Mouse (Mus musculus) lung, postnatal 25 days (tissue): ENCODE measurements around the gene Slc12a8.
A peak's percentile ranks its signal among the peaks of the same experiment; 100 is the strongest.

ENCODE experiments used
- DNase-seq: peaks from one replicate; pipeline ENCODE4 v3.0.0; 2022; ENCODE audit warnings: low spot score

The Slc12a8 gene

DNA sequence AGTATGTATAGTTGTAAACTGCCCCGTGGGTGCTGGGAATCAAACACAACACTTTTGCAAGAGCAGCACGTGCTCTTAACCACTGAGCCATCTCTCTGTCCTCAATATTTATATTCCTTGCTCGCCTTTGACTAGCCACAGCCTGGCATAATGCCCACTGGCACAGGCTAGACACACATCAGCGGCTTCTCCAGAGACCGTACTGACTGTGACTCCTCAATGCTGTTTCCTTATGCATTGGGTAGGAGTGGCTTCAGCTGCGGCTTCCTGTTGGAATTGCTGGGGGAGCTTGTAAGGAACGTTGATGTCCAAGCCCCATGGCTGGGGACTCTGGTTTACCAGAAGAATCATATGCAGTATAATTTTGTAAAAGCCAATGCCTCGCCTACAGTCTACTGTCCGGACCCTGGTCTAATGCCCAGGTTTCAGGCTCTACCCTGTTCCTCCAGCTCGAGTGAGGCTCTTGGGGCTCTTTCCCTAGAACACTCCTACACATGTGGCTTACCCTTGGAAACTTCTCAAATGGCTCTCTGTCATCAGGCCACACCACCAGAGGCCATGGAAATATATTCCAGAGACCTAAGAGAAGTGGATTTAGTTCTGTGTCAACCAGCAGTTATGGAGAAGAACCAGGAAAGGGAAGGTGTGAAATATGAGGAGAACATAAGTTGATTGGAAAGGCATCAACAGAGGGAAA is 158.2 kb downstream of the Slc12a8 start:
- no peak for DNase-seq

DNA sequence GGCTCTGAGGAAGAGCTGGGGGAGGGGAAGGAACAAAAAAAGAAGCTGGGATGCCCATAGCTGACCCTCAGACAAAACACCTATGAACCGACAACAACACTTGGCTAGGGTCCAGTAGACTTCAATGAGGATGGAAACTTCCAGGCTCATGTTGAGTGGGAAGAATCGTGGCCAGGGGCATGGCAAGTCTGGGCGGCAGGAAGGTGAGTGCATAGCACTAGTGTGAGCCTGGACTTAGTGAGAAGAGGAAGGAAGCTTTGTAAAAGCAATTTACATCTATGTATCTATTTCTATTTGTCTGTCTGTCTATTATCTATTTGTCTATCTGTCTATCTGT is 158.7 kb downstream of the Slc12a8 start:
- no peak for DNase-seq

DNA sequence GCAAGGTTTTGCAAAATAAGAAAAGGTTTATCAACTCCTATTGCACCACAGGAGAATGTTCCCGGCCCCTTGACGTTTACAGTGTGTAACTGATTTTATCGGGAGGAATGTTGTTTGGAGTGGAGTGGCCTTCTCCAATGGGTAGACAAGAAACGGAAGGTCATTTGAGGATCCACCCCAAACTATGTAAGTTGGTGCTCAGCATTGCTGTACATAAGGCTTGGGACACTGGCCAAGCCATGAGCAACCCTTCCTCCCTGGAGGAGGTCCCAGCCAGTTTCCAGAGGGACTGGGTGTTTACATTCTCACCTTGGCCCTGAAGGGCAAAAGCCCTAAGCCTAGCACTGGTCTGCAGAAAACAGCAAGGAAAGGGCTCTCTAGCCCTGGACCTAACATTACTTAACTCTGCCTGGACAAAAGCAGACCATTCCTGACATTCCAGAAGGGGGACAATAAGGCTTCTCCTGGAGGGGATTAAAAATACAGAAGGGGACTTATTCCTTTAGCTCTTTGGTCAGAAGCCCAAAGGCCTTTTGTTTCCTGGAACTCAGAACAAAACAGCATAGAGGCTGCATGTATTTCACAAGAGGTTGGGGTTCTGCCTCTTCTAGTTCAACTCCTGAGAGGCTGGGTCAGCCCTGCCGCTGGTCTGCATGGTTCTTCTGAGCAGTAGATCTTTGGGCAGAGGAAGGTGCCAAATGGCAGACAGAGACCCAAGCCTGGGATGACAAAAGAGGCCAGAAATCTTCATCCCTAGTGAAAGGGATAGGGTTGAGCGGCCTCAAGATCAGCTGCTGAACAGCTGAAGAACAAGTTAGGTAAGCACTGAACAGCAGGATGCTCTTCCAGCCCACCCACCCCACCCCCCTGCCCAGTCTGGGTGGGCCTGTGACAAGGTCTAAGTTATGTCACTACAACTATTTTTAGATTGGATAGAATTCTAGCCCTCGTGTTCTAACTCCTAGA is 159.5 kb downstream of the Slc12a8 start:
- peak; percentile 94 for DNase-seq

DNA sequence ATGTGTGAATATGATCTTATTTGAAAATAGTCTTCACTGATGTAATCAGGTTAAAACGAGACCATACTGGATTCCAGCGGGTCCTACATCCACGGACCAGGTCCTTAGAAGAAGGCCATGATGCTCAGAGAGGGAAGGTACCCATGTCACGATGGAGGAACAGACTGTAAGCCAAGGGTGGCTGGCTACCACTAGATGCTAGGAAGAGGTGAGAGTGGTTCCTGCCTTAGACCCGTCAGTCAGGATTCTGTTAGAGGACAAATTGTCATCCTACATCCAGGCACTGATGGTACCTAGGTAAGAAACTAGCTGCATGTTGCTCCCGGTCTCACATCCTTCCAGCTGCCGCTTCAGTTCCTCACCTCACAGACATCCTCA is 160.2 kb downstream of the Slc12a8 start:
- DNase-seq = no peak

DNA sequence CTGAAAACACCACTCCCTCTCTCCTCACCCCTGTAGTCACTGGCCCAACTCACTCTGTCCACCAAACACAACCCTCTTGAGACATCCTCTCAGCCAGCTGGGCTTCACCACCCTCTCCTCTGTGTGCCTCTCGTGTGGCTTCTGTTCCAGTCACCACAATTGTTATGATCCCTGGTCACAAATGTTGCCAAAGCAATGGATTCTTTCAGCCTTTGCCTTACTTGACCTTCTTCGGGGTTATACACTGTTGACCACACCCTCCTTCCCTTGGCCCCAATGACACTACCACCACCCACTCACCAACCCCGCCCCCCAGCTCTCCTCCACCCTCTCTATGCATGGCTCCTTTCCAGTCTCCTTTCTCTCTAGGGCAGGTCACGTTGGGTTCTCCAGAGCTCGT is 160.8 kb downstream of the Slc12a8 start:
- DNase-seq = peak; percentile 85

DNA sequence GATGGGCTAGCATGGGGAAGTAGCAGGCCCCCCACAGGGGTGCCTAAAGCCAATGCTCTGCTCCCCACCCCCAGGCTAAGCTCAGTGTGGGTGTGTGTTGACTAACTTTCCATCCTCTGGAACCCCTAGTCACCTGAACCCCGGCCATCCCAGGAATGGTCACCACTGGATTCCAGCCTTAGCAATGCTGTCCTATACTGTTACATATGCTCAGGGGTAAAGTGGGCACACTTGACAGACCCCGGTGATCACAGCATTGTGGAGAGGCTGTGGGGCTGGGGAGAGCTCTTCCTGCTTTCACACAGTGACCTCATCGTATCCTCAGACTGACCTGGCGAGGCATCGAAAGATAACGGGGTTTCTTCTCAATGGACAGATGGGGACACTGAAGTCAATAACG is 163.1 kb downstream of the Slc12a8 start:
- no peak for DNase-seq

DNA sequence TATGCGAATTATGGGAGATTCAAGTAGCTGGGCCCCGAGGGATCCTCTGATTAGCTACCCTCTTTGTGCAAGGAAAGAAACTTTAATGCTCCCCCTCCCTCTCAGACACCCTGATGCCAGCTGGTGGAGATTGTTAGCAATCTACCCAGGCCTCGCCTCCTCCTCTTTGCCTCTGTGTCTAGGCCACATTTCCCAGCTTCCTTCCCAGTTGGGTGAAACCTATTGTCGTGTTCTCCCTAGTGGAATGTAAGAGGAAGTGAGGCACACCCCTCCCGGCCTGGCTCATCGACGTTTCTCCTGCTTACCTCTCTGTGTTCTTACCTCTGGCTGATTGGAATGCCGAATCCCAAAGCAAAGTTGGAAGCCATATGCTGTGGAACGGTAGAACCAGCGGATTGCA is 163.7 kb downstream of the Slc12a8 start:
- DNase-seq = peak; percentile 67

DNA sequence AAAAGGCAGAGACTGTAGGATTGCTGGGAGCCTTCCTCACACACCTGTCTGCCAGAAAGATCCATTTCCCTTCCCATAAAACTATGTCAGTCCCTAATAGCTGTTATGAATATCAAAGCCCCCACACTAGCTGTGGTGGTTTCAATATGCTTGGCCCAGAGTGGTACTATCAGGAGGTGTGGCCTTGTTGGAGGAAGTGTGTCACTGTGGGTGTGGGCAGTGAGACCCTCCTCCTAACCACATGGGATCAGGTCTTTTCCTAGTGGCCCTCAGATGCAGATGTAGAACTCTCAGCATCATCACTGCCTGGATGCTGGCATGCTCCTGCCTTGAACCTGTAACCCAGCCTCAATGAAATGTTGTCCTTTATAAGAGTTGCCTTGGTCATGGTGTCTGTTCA is 164.5 kb downstream of the Slc12a8 start:
- DNase-seq = no peak

DNA sequence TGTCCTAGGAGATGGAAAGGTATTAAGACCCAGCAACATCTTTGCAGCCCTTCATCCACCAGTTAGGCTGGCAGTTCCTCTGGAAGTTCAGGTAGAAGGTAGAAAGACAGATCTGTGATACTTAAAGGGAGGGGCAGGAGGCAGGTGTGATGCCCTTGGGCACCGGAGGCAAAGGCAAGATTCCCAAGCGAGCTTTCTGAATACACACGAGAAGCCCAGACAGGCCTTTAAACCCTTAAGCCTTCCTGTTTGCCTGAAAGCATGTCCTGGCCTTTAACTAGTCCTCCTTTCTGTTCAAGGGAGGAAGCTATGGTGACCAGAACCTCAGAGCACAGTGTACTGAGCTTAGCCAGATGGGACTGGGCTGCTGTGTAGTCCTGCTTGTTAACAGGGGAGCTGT is 165.5 kb downstream of the Slc12a8 start:
- no peak for DNase-seq

DNA sequence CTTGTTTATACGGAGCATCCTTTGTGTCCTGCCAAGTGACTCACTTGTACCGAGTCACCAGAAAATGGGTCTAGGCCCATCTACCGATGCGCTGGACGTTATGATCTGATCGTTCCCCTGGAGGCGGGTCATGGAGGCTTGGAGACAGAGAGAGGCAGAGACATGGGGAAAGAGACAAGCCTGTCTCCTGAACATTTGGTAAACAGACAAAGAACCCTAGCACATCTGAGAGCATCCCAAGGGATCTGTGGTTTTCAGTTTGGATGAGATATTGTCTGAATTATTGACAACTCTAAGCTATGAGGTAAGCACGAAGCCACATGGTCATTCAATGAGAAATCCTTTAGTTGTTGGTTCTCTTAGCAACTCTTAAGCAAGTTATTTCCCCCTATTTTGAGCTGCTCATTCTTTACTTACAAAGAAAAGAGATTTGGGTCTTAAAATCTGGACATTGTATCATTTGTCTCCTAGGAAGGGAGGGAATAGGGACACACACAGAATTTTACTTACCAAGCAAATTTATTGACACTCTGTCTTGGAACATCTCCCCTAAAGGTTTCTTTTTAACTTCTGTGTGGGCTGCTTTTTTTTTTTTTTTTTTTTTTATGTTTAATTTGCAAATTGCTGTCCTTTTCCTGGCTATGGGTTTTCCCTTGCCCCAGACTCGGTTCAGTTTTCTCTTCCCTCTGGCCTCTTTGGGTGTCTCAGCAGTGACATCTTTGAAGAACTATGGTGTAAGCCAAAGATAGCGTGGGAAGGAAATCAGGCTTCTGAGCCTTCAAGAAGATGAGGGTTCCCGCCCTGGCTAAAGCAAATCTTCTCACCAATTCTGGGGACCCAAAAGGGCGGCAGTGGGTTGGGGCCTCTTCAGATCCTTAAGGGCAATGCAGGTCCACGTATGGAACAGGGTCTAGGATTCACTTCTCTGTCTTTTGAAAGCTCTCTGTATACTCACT is 166.4 kb downstream of the Slc12a8 start:
- no peak for DNase-seq

DNA sequence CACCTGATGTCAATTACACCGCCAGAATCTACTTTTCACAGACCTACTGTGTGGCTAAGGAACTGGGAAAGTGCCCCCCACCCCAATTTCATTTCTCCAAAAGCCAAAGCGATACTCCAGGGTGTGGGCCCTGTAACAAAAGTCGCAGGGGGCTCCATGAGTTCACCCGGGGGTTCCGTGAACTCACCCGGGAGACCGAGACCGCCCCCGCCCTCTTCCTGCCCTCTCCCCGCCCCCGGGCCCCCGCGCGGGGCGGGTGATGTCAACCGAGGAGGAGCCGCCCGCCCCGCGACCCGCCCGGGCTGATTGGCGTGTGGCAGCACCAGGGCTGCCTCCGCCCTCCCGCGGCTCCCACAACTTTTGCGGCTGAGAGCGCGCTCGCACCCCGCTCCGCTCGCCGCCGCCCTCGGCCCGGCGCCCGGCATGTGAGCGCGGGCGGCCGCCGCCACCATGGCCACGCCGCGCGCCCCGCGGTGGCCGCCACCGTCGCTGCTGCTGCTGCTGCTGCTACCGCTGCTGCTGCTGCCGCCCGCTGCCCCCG is 167.1 kb downstream of the Slc12a8 start, which contains the start of gene Heg1:
TSS of gene Heg1 (plus strand) at position 209 of the 541 bp plus-strand sequence.
- peak; percentile 90 for DNase-seq

DNA sequence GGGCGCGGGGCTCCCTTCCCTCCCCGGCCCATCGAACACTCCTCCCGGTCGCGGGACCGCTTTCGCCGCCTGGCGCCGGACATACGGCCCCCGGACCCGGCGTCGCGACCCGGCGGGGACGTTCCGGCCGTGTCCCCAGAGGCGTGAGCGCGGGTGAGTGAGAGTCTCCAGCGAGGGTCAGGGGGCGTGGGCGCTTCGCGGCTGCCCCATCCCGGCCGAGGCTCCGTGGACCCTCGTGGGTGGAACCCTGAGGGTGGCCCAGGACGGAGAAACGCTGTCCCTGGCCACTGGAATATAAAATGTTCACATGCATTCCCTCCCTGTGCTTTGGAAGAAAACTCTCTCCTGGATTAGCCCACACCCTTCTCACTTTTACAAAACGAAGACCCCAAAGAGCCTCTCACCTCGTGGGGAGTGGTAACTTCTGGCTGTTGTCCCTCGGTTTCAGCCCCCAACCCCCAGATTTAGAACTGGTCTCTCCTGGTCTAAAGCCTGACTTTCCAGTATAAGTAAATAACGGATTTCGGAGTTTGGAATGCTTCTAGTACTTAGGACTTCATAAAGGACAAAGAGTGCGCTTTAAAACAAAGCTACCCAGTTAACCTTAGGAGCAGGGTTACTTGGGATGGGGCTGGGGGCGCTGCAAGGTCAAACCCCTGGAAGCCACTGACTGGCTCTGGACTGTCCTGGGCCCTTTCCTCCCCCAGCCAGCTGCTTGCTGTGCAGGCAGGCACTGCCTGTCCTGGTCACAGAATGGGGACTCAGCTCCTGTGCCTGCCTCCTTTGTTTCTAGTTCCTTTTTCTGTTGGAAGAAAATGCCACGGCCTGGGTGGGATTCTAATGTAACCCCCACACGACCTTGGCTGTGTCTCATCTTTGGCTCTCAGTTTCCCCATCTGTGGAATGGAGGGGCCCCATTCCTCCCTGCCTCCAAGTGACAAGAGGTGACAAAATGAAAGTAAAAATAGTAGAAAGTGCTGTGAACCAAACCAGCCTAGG is 167.9 kb downstream of the Slc12a8 start:
- no peak for DNase-seq

DNA sequence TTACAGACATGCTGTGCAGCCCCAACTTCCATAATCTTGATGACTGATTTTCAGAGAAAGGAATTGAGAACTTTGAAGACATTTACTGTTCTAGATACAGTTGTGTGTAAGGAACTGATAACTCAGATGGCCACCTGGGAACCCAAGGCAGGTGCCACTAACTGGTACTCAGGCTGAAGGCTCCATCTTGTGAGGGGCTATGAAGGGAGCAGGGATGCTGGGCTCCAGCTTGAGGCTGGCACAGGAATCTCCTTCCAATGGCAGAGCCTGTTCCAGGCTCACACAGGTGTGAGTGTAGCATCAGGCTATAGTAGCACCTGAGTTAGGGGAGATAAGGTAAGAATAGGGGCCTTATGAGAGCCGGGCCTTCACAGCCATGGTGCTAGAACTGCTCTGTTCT is 168.9 kb downstream of the Slc12a8 start:
- no peak for DNase-seq

DNA sequence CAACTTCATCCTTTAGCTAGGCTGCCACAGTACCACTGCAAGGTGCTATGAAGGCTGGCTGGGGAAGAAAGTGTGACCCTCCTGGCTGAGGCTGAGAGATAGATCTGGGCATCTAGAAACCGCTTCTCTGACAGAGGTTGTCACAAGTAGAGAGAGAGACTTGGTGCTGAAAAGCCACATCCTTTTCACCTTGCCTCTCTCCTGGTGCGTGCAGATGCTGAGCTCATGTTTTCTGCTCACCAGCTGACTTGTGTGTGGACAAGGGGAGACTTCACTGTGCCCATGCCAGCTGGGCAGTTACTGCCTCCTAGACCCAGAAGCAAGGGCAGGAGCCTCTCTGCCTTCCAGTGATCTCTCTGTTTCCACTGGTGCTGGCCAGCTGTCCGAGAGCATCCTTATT is 170.6 kb downstream of the Slc12a8 start:
- DNase-seq = no peak

DNA sequence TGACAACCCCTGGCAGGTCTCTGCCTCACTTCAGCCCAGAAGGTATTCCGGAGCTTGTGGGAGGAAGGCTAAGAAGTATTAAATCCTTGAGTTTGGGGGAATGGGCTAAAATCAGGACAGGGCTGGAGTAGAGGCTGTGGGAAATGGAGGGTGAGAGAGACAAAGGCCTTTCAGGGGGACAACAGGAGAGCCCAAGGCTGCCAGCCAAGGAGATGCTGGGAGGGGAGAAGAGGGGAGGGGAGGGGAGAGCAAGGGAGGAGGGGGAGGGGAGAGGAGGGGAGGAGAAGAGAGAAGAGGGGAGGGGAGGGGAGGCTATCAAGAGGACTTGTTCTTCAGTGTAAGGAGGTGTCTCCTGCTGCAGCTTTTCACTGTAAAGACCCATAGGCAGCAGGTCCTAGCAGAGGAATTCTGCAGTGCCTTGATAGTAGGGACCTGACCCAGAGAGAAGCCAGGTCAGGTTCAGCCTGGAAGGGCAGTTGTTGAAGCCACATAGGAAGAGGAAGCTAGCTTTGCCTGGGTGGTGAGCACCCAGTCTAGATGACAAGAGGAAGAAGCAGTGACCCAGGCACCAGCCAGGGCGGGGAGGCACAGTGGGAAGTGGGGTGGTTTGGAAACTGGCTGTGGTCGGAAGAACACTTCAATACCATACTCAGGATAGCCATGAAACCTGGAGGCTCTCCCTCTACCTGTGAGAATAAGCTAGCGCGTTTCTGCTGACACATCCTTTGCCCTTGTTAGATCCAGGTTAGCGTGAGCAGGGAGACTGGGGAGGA is 174.0 kb downstream of the Slc12a8 start:
- no peak for DNase-seq

DNA sequence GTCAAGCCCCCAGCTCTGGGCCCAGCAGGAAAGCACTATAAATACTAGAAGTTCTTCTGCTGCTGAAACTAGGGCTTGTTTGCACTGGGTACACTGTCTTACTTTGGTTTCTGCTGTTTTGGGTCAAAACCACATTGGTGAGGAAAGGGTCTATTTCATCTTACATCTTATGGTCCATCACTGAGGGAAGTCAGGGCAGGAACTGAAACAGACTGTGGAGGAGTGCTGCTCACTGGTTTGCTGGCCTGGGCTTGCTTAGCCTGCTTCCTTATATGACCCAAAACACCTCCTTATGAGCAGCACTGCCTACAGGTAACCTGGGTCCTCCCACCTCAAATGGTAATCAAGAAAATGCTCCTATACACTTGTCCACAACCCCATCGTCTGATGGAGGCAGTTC is 176.4 kb downstream of the Slc12a8 start:
- DNase-seq = no peak

DNA sequence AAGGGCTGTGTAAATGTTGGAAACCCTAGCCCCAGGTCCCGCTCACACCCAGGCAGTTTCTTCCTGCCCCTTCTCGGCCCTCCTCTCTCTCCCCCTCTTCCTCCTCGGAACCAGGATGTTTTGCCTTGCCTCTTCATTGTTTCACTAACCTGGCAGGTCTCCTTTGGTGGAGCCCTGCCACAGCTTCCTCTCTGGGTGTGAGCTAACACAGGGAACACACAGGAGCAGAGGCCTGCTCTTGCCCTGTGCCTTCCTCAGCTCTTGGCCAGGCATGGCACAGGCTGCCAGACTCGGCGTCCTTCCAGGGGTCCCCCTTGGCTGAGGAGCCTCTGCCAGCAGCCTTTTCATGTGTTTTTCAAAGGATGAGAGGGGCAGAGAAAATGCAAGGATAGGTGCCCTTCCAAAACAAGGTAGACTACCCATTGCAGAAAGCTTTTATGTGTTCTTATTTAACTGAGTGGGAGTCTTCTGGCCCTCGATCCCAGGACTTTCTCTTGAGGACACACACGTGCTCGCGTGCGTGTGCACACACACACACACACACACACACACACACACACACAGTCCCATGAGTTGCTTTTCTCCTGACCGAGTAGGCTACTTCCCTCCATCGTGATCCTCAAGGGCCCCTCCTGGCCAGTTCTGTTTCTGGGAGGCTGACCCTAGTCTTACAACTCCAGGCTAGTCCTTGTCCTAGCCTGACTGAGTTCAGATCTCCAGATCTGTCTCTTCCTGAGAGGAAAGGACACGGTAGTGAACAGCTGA is 179.9 kb downstream of the Slc12a8 start:
- DNase-seq = peak; percentile 77

DNA sequence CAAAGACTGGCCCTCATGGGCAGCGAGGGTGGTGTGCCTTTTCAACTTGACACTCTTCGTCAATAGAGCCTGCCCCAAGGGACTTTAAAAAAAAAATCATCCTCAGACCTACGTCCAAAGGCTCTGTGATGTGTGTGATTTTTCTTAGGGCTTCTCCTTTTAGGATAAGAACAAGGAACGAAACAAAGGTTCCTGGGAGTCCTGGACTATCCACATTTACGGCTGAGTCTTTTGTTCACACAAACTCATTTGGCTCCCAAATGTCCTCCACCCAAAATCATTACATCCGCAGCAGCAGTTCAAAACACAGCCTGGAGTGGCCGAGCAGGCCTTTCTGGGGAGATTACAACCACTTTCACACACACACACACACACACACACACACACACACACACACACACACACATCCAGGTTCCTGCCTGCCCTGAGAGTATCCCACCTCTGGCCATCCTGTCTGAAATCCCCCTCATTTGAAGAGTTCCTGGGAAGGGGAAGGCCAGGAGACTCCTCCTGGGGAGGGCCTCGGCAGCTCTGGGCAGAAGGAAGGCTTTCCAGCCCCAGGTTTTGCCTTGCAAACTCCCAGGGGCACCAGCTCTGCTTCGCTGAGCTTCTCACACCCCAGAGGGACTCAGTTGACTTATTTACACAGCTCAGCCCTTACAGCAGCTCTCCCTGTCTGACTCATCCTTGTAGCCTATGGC is 180.6 kb downstream of the Slc12a8 start:
- DNase-seq = no peak
